Mouse (Mus musculus) liver, postnatal 0 days (tissue): Measurements from ENCODE around the gene Ramp2. TPM values are rescaled to one million over a fixed set of nuclear protein-coding genes. Genes with fewer than 3 reads are reported as not detected.
A peak's percentile ranks its signal among the peaks of the same experiment; 100 is the strongest.

Experiments
- ATAC-seq: fragments of 200-750 bp; cut with Nextera tagmentation; 2 replicates; pipeline ENCODE4 v1.8.0; 2017; ENCODE audit warnings: mild to moderate bottlenecking, moderate library complexity
- DNase-seq: peaks from one replicate; pipeline ENCODE4 v3.0.0-alpha.2; 2016
- H3K27ac ChIP-seq: fragments of 300-500 bp; sonication (generic); 2 replicates; pipeline ENCODE4 v1.5.1; 2014; ENCODE audit warnings: antibody characterized with exemption, moderate library complexity, mild to moderate bottlenecking, low read depth
- H3K27me3 ChIP-seq: fragments of 300-500 bp; sonication (generic); 2 replicates; pipeline ENCODE4 v1.6.1; 2014; ENCODE audit warnings: low read length, control low read depth, mixed read lengths; ENCODE audit not compliant: insufficient read depth
- H3K36me3 ChIP-seq: fragments of 300-500 bp; sonication (generic); replicated peaks from 2 replicates; pipeline ENCODE4 v1.6.1; 2014; ENCODE audit warnings: mild to moderate bottlenecking, control low read depth, low read length, moderate library complexity, mixed read lengths; ENCODE audit not compliant: insufficient read depth
- H3K4me1 ChIP-seq: fragments of 300-500 bp; sonication (generic); 2 replicates; pipeline ENCODE4 v1.6.1; 2014; ENCODE audit warnings: antibody characterized with exemption, mild to moderate bottlenecking, control low read depth; ENCODE audit not compliant: insufficient read depth
- H3K4me2 ChIP-seq: fragments of 300-500 bp; sonication (generic); 2 replicates; pipeline ENCODE4 v1.6.1; 2014; ENCODE audit warnings: low read depth, mild to moderate bottlenecking, low read length, moderate library complexity, mixed read lengths
- H3K4me3 ChIP-seq: fragments of 300-500 bp; sonication (generic); 2 replicates; pipeline ENCODE4 v1.5.1; 2014; ENCODE audit warnings: low read depth, low read length
- H3K9ac ChIP-seq: fragments of 300-500 bp; sonication (generic); replicated peaks from 2 replicates; pipeline ENCODE4 v1.6.1; 2014; ENCODE audit warnings: mild to moderate bottlenecking, moderate library complexity
- H3K9me3 ChIP-seq: fragments of 300-500 bp; sonication (generic); 2 replicates; pipeline ENCODE4 v1.6.1; 2016; ENCODE audit warnings: mild to moderate bottlenecking, control low read depth, low read length, mixed read lengths
- CTCF ChIP-seq: sonication (generic); IDR thresholded peaks from 2 replicates; pipeline ENCODE4 v1.5.1; 2016; ENCODE audit warnings: antibody characterized with exemption, low read depth
- EP300 ChIP-seq: IDR thresholded peaks from 2 replicates; pipeline ENCODE4 v1.6.1; 2016; ENCODE audit warnings: antibody characterized with exemption, low read depth, mild to moderate bottlenecking
- WGBS: fragments of 180-500 bp; shearing (Covaris S2); extraction: QIAGEN DNeasy Blood & Tissue Kit; methylation state at CpG from one replicate; pipeline ENCODE4 v1.1.7; 2014; ENCODE audit not compliant: insufficient replicate concordance; 5-methylcytosine and 5-hydroxymethylcytosine counted together
- polyA plus RNA-seq: library from polyadenylated mRNA; unstranded; fragments of >200 nt; fragmentation: Nextera tagmentation; extraction: Ambion mirVana; gene quantifications from 2 replicates; pipeline ENCODE4 v1.2.1, GENCODE M21; 2015

The Ramp2 gene
- polyA plus RNA-seq, 1 experiment from 2014 or later, result 34.8 TPM

DNA sequence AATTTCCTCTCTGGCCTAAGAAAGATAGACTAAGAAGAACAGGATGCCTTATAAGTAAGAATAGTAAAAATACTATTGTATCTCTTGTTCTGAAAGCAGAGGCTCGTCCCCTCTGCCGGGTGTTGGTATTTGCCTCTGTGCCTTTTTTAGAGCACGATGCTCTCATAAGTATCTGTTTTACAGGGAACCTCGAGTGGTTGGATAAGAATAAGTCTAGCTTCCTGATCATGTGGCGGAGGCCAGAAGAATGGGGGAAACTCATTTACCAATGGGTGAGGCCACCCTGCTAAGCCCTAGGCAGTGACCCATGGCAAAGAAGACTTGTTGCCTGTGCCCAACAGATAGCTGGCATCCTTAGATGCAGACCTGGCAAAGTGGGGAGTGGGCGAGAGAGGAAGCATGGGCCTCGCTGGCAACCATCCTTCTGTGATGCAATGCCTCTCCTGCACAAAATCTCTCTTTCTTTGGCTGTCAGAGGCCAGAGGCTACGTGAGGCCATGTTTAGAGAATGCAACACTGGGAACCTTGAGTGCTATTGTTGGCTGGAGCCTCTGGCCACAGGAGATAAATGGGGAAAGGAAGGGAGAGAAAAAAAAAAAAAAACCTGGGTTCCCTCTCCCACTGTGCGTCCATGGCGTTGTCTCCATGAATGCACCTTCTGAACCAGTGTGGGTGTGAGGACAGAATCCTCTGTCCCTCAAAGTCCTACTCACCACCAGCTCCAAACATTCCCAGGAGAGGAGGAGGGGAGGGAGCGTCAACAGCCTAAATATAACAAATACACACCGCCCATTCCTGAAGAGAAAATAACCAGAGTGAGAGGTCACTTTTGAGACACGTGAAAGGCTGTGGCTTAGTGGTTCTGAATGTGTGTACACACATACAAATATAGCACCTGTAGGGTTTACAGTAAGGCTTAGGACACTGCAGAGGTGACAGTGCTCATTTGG is 10.3 kb downstream of the Ramp2 start:
- Histone ChIP-seq H3K4me3 (no peak overlapping the region), H3K36me3 (peaks cover 25% of the 10 kb centered on the region), H3K4me2 (no peak overlapping the region), H3K27me3 (no peaks in the 10 kb centered on the region), H3K4me1 (peaks cover 40% of the 10 kb centered on the region), H3K9me3 (no peaks in the 10 kb centered on the region), H3K27ac (no peak overlapping the region), H3K9ac (no peak overlapping the region)
- 74% methylated on average over 13 of the region's 13 CpGs for WGBS
- ATAC-seq (no peak), DNase-seq (no peak)
- no peak for TF ChIP-seq EP300
- no peak for TF ChIP-seq CTCF

DNA sequence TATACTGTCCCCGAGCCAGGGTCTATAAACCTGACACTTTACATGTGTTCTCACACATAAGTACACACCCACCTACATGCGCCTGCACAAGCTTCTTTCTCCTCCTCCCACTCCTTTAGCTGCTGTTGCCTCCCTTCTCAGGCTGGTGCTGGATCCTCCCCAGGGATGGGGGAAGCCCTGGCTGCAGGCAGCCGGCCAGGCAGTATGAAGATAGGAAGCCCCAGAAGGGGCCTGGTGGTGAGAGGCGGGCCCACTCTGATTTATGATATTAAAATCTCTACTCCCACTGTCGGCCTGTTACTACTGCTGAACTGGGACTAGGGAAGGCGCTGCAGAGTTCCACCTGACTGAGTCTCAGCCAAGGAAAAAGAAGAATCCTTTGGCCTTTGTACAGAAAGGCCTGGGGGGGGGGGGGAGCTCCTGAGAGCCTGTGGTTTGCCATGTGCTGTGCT is 13.5 kb downstream of the Ramp2 start:
- ATAC-seq, result no peak
- WGBS, result 36% methylated on average over 6 of the region's 6 CpGs

DNA sequence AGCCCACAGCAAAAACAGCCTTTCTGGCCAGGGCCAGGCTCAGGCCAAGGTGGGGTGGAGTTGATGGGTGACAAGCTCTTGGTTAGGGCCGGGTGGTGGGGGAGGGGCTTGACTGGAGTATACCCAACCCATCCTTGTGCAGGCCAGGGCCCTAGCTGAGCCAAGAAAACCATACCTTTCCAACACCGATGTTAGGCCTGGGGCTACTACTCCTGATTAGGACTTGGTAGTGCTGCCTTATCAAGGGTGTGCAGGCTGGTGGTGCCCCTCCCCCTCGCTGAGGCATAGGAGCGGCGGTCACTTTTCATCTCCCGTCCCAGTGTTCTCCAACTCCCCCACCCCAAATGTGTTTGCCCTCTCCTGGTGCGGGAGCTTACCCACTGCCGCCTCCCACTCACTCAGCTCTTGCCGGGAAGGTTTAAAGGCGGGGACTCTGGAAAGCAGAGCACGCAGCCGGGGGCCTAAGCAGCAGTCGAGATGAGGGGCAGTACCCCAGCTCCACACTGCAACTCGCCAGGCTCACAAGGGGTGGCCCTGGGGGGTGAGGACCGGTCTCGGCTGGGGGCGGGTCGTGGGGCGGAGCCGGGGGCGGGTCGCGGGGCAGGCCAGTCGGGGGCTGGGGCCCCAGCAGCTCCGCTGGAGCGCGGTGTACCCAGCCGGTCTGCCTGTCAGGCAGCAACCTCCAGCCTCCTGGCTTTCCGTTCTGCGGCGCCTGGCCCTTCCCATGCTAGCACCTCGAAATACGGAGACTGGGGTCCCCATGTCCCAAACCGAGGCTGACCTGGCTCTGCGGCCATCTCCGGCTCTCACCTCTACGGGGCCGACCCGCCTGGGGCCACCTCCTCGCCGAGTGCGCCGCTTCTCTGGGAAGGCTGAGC is 14.4 kb downstream of the Ramp2 start, which contains the start of gene Wnk4:
Wnk4 (plus strand) TSS at position 620 of the 878 bp plus-strand sequence.
- H3K4me1 ChIP-seq, result peaks cover 44% of the 10 kb centered on the region

More for the DNA sequence above, 13.5 kb downstream of the Ramp2 start:
- Histone ChIP-seq H3K4me2 (peak overlapping the region; percentile 87), H3K27ac (peak overlapping the region; percentile 72), H3K36me3 (peaks cover 25% of the 10 kb centered on the region), H3K9me3 (no peaks in the 10 kb centered on the region), H3K27me3 (peaks cover 25% of the 10 kb centered on the region), H3K4me1 (peaks cover 47% of the 10 kb centered on the region), H3K4me3 (no peak overlapping the region), H3K9ac (peak overlapping the region; percentile 68)
- TF ChIP-seq EP300 (no peak), CTCF (no peak)
- DNase-seq, result no peak

DNA sequence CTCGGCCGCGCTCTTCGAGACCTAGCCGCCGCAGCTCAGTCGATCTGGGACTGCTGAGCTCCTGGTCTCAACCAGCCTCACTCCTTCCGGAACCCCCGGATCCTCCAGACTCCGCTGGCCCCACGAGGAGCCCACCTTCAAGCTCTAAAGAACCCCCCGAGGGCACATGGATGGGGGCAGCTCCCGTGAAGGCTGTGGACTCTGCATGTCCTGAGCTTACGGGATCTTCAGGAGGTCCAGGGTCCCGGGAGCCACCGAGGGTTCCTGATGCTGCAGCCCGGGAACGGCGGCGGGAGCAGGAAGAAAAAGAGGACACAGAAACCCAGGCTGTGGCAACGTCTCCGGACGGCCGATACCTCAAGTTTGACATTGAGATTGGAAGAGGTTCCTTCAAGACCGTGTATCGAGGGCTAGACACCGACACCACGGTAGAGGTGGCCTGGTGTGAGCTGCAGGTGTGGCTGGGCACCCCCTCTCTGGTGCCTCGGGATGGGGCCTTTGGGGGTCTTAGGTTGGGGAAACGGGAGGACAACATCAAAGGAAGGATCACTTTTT is 15.1 kb downstream of the Ramp2 start:
- Histone ChIP-seq H3K4me2 (peak overlapping the region; percentile 87), H3K27ac (peak overlapping the region; percentile 72; the same call in 1 of the 2 replicates), H3K9ac (peak overlapping the region; percentile 68), H3K4me3 (peak overlapping the region; percentile 64), H3K4me1 (peaks cover 47% of the 10 kb centered on the region), H3K36me3 (peaks cover 23% of the 10 kb centered on the region), H3K27me3 (peaks cover 39% of the 10 kb centered on the region), H3K9me3 (no peaks in the 10 kb centered on the region)
- WGBS, result under 1% methylated on average over 30 of the region's 30 CpGs
- TF ChIP-seq CTCF (no peak), EP300 (no peak)
- DNase-seq (no peak), ATAC-seq (peak; percentile 5; the same call in 1 of the 2 replicates)

More for the DNA sequence above, 14.4 kb downstream of the Ramp2 start, which contains the start of gene Wnk4:
- peak within 1 kb of the TSS; percentile 87 for H3K4me2 ChIP-seq
- H3K27me3 ChIP-seq, result peaks cover 32% of the 10 kb centered on the region
- ATAC-seq (peak; percentile 87), DNase-seq (peak; percentile 84)
- under 1% methylated on average over 37 of the region's 43 CpGs for WGBS
- H3K9me3 ChIP-seq, result no peaks in the 10 kb centered on the region
- H3K4me3 ChIP-seq, result peak within 1 kb of the TSS; percentile 64
- peak within 1 kb of the TSS; percentile 72 for H3K27ac ChIP-seq
- peak within 1 kb of the TSS; percentile 68 for H3K9ac ChIP-seq
- H3K36me3 ChIP-seq, result peaks cover 25% of the 10 kb centered on the region
- TF ChIP-seq CTCF (no peak), EP300 (peak; percentile 84)

DNA sequence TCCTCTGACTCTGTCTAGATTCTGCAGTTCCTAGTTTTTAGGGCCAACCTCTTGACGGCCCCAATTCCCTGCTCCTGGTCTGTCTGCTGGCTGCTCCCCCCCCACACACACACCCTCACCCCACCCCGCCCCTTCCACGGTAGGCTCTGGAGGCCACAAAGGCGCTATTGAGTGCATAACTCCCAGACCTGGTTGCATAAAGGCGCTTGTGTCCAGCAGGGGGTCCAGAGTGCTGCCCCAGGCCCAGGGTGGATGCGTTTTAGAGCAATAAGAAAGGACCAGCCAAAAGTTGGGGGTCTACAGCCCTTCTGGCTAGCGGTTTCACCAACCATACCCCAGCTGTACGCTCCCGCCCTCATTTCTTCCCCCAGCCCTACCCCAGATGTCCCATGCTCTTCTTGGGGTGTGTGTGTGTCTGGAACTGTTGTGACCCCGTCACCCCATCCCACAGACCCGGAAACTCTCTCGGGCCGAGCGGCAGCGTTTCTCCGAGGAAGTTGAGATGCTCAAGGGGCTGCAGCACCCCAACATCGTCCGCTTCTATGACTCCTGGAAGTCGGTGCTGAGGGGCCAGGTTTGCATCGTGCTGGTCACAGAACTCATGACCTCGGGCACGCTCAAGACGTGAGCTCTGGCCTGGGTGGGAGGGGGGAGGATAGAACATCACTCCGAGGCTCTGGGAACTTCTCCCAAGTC is 16.6 kb downstream of the Ramp2 start:
- H3K27ac ChIP-seq, result no peak overlapping the region
- DNase-seq (no peak), ATAC-seq (no peak)
- peak overlapping the region; percentile 87 for H3K4me2 ChIP-seq
- peaks cover 17% of the 10 kb centered on the region for H3K36me3 ChIP-seq
- 0 out of 2 replicates have a peak, but pooled peaks have one; percentile 2 for TF ChIP-seq CTCF
- TF ChIP-seq EP300, result no peak
- WGBS, result 7% methylated on average over 24 of the region's 24 CpGs
- peaks cover 43% of the 10 kb centered on the region for H3K4me1 ChIP-seq
- H3K9ac ChIP-seq, result no peak overlapping the region; the same call in 1 of the 2 replicates
- H3K27me3 ChIP-seq, result peaks cover 42% of the 10 kb centered on the region
- no peaks in the 10 kb centered on the region for H3K9me3 ChIP-seq
- H3K4me3 ChIP-seq, result peak overlapping the region; percentile 64; the same call in 1 of the 2 replicates
